Mouse (Mus musculus): Measurements from ENCODE around the gene Abcb6.

Abcb6 gene

DNA sequence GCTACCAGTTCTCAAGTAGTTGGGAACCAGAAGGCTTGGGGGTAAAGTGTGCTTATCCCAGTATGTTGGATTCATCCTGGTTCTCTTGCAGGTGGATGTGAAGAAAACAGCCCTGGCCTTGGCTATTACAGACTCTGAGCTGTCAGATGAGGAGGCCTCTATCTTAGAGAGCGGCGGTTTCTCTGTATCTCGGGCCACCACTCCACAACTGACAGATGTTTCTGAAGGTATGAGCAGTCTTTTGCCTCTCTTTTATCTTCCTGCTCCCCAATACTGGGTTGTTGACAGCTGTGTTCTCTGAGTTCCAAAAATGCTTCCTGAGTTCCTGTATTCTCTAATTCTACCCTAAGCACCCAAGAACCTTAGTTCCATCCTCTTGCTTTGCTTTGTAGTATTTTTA is 34.6 kb downstream of the Abcb6 start:
- DNase-seq (ENCODE audit: low spot score): no peak

GRCm38 (mm10) chr1:75142301-75143261 is 37.6 kb downstream of the Abcb6 start, which contains the start of the genes Cnppd1 and Retreg2:
TSS of gene Cnppd1 (minus strand) at chr1:75142711.
TSS of gene Retreg2 (plus strand) at chr1:75142778.
- DNase-seq (ENCODE audit: low spot score): peak; percentile 98

- peak; percentile 71 for DNase-seq (ENCODE audit: low spot score)
Measured at GRCm38 (mm10) chr1:75141486-75142190, 38.6 kb downstream of the Abcb6 start.

GRCm38 (mm10) chr1:75140601-75141190 is 39.5 kb downstream of the Abcb6 start:
- DNase-seq (ENCODE audit: low spot score): no peak

GRCm38 (mm10) chr1:75138448-75138847 is 41.7 kb downstream of the Abcb6 start:
- DNase-seq (ENCODE audit: low spot score): no peak

- DNase-seq (ENCODE audit: low spot score): no peak
Measured at GRCm38 (mm10) chr1:75136730-75137129, 43.5 kb downstream of the Abcb6 start.

DNA sequence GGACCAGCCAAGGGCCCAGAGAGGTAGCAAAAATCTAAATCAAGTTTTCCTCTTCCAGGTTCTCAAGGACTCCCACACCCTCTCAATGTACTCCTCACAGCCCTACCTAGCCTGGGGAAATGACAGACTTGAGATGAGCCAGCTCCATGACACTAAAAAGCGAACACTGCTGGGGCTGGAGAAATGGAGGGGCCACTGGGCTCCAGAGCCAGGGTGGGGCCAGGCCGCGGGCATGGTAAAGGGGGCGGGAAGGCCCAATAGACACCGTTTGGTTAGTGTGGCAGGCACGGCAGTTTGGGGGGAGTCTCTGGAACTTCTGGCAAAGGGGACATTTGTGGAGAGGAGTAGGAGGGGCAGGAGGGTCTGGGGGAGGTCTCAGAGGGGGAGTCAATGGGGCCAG is 43.9 kb downstream of the Abcb6 start:
- no peak for DNase-seq (ENCODE audit: low spot score)

DNA sequence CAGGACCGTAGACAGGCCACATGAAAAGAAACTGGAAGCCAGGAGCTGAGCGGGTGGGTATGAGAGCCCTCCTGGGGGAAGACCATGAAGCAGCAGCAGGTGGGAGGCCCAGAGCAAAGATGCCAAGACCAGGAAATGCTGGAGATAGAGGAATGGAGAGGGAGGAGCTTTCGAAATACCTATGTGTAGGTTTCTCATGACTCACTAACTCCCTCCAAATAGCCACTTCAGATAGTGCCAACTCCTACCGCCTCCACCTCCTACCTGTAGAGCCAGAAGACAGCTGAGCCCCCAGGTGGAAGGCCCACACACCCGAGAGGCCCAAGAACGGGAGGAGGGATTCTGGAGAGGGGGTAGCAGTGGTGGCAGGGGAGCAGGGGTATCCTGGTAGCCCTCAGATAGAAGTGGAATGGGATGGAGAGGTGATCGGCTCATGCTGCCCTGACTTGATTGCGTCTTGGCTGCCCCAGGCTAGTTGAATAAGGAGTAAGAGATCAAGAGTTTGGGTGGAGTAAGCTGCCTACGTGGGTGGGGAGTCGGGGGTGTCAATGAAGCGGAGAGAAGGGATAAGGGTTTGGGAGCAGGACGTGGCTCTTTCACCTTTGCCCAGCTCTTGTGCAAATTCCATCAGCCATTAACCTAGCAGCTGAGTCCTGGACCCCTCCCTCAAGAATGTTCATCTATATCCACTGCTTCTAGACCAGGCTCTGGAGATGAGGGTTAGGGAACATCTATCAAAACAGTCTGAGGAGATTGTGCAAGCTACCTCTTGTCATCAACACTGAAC is 46.6 kb downstream of the Abcb6 start, which contains the start of gene Slc23a3:
Gene Slc23a3, minus strand, starts transcription at position 470 of the 787 bp plus-strand sequence.
- no peak for DNase-seq (ENCODE audit: low spot score)

DNA sequence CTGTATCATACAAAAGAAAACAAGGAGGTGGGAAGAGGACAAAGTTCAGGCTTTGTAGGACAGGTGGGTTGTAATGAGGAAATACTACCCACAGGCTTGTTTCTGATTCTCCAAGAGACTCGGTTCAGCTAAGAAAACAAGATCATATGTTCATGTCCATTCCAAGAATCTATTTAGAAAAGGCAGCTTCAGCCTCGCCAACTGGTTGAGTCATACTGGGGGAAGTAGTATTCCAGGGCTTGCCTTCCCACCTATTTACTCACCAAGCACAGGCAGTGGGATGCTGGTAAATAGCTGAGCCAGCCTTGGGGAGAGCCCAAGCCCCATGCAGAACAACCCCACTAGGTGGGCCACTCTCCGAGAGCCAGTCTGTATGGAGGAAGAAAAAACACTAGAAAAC is 51.6 kb downstream of the Abcb6 start:
- DNase-seq (ENCODE audit: low spot score): no peak

GRCm38 (mm10) chr1:75125418-75125817 is 54.8 kb downstream of the Abcb6 start:
- no peak for DNase-seq (ENCODE audit: low spot score)

GRCm38 (mm10) chr1:75124346-75125321 is 55.6 kb downstream of the Abcb6 start, which contains the start of gene Nhej1:
TSS of gene Nhej1 (minus strand) at chr1:75125200.
- DNase-seq (ENCODE audit: low spot score): peak; percentile 97

GRCm38 (mm10) chr1:75122211-75122610 is 58.0 kb downstream of the Abcb6 start:
- DNase-seq (ENCODE audit: low spot score): no peak

Data from spleen, adult 12 weeks (tissue).